Mouse (Mus musculus): Measurements from ENCODE around the gene Pga5.

DNA sequence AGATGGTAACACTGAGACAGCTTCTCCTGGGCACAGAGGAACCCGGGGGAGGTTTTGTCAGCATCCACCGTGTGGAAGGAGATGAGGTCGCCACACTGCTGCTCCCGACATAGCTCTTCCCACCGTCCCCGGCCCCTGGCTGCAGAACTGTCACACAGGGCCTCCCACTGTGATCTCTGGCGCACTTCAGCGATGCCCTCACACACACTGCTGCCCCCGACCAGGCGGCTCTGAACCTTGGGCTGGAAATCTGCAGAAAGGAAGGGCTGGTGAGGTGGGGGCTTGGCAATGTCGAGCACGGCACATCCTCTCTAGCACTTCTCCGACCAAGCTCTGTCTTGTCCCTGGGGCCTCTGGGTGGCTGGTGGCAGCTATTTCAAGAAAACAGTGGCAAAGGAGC lies 45.2 kb upstream of the Pga5 start:
- TF ChIP-seq CTCF (IDR thresholded peaks at IDR 0.05; ENCODE audit: low read depth) (no peak), EP300 (IDR thresholded peaks at IDR 0.05; ENCODE audit: low read depth) (no peak)

Data from liver, postnatal 0 days (tissue).